Mouse (Mus musculus): ENCODE data around the gene Rsph6a. TPM values are rescaled to one million over a fixed set of nuclear protein-coding genes. Genes with fewer than 3 reads are reported as not detected.
A peak's percentile ranks its signal among the peaks of the same experiment; 100 is the strongest.
"Not testable (repeated sequence)": the region's sequence is repeated elsewhere in the genome, so short reads cannot be mapped to it uniquely, and the experiment has no call there.

Gene Rsph6a
- polyA plus RNA-seq, 1 experiment from 2014 or later: not detected

- Histone ChIP-seq H3K4me1 (replicated peaks) (peaks cover 15% of the 10 kb centered on the region), H3K27me3 (ENCODE audit: insufficient read depth, poor library complexity, severe bottlenecking) (no peaks in the 10 kb centered on the region), H3K27ac (no peak overlapping the region), H3K4me3 (no peak overlapping the region), H3K36me3 (peaks cover 91% of the 10 kb centered on the region), H3K9me3 (no peaks in the 10 kb centered on the region; the same call in 1 of the 2 replicates)
- DNase-seq (ENCODE audit: low spot score): no peak
- 67% methylated on average over 4 of the region's 4 CpGs for WGBS
Observed at GRCm38 (mm10) chr7:19051161-19051560, 3.3 kb upstream of the Rsph6a start.

DNA sequence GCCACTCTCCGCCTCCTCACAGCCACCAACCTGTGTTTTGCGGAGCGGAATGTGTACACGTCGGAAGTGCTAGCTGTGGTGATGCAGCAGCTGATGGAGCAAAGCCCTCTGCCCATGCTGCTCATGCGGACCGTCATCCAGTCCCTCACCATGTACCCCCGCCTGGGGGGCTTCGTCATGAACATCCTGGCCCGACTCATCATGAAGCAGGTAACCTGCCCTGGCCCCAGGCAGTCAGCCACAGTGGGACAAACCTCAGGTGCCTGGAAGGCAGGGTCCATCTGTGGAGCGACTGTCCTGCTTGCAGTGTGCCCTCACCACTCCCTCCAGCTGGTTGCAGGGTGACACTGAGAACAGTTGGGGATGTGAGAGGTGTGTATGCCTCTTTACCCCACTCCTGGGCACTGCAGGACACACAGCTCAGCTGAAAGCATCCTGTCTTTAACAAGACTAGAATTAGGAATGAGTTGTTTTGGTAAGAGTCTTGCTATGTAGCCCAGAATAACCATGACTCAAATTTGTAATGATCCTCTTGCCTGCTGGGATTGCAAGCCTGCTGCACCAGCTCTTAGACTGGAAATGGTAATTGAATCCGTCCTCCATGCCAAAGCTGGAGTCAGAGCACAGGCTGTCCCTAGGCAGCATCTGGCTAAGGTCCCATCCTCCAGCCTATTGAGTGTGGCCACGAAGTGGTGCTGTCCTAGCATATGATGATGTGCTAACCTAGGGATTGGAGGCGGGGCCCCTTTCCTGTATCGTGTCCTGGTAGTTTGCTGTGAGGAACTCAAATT, 1.9 kb upstream of the Rsph6a start:
- Histone ChIP-seq H3K4me1 (replicated peaks) (peaks cover 15% of the 10 kb centered on the region), H3K9me3 (no peaks in the 10 kb centered on the region; the same call in 1 of the 2 replicates), H3K27me3 (ENCODE audit: insufficient read depth, poor library complexity, severe bottlenecking) (no peaks in the 10 kb centered on the region), H3K4me3 (no peak overlapping the region), H3K27ac (no peak overlapping the region), H3K36me3 (peaks cover 83% of the 10 kb centered on the region)
- no peak for DNase-seq (ENCODE audit: low spot score)
- 88% methylated on average over 15 of the region's 15 CpGs for WGBS

DNA sequence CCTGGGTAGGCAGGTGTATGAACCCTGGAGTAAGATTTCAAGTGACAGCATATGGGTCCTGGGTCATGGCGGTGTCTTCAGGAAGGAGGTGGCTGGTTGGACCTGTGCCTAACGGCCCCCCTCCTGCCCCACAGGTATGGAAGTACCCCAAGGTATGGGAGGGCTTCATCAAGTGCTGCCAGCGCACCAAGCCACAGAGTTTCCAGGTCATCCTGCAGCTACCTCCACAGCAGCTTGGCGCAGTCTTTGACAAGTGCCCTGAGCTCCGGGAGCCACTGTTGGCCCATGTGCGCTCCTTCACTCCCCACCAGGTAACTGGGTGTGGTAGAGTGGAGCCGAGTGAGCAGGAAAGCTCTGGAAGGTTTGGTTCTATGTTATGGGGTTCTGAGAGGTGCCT, 1.4 kb upstream of the Rsph6a start:
- no peaks in the 10 kb centered on the region; the same call in 1 of the 2 replicates for H3K9me3 ChIP-seq
- H3K36me3 ChIP-seq: peaks cover 77% of the 10 kb centered on the region
- WGBS: 89% methylated on average over 7 of the region's 7 CpGs
- no peak for DNase-seq (ENCODE audit: low spot score)
- H3K4me3 ChIP-seq: no peak overlapping the region
- H3K4me1 ChIP-seq (replicated peaks): peaks cover 15% of the 10 kb centered on the region
- H3K27ac ChIP-seq: no peak overlapping the region
- H3K27me3 ChIP-seq (ENCODE audit: insufficient read depth, poor library complexity, severe bottlenecking): no peaks in the 10 kb centered on the region

DNA sequence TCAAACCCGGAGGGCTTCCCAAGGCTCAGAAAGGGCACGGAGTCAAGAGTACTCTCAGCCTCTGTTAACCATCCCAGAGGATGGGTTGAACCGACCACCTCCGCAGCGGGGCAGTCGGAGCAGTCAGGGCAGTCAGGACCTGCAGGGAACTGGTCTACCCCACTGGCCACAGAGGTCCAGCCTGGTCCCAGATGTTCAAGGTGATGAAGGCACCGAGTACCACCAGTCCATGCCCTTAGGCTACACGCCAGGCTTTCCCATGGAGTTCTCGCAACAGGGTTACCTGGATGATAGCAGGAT, 237 bp downstream of the Rsph6a start:
- Histone ChIP-seq H3K4me3 (peak overlapping the region; percentile 43), H3K9me3 (no peaks in the 10 kb centered on the region; the same call in 1 of the 2 replicates), H3K36me3 (peaks cover 61% of the 10 kb centered on the region), H3K4me1 (replicated peaks) (peaks cover 15% of the 10 kb centered on the region), H3K27me3 (ENCODE audit: insufficient read depth, poor library complexity, severe bottlenecking) (no peaks in the 10 kb centered on the region), H3K27ac (peak overlapping the region; percentile 57)
- WGBS: 58% methylated on average over 9 of the region's 9 CpGs
- DNase-seq (ENCODE audit: low spot score): no peak

GRCm38 (mm10) chr7:19055108-19055507, 618 bp downstream of the Rsph6a start:
- H3K4me3 ChIP-seq: no peak overlapping the region
- no peaks in the 10 kb centered on the region; the same call in 1 of the 2 replicates for H3K9me3 ChIP-seq
- H3K27me3 ChIP-seq (ENCODE audit: insufficient read depth, poor library complexity, severe bottlenecking): no peaks in the 10 kb centered on the region
- H3K27ac ChIP-seq: no peak overlapping the region
- peaks cover 57% of the 10 kb centered on the region for H3K36me3 ChIP-seq
- WGBS: 91% methylated on average over 8 of the region's 8 CpGs
- peaks cover 15% of the 10 kb centered on the region for H3K4me1 ChIP-seq (replicated peaks)
- DNase-seq (ENCODE audit: low spot score): no peak

GRCm38 (mm10) chr7:19057405-19057804, 2.9 kb downstream of the Rsph6a start:
- Histone ChIP-seq H3K36me3 (peaks cover 34% of the 10 kb centered on the region), H3K27ac (no peak overlapping the region), H3K9me3 (no peaks in the 10 kb centered on the region; the same call in 1 of the 2 replicates), H3K27me3 (ENCODE audit: insufficient read depth, poor library complexity, severe bottlenecking) (no peaks in the 10 kb centered on the region), H3K4me1 (replicated peaks) (peaks cover 15% of the 10 kb centered on the region), H3K4me3 (no peak overlapping the region)
- no peak for DNase-seq (ENCODE audit: low spot score)
- WGBS: 87% methylated on average over 10 of the region's 10 CpGs

DNA sequence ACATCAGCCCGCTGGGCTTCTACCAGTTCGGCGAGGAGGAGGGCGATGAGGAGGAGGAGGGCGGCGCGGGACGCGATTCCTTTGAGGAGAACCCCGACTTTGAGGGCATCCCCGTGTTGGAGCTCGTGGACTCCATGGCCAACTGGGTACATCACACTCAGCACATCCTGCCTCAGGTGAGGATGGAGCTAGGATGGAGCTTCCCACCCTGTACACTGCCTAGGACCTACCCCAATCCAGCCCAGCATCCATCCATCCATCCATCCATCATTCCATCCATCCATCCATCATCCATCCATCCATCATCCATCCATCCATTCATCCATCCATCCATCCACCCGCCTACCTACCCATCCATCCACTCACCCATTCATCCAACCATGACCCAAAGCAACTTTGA, 11.4 kb downstream of the Rsph6a start:
- Histone ChIP-seq H3K9me3 (peaks cover 9% of the 10 kb centered on the region; the same call in 1 of the 2 replicates), H3K36me3 (no peaks in the 10 kb centered on the region), H3K4me3 (no peak overlapping the region), H3K27me3 (ENCODE audit: insufficient read depth, poor library complexity, severe bottlenecking) (peaks cover 47% of the 10 kb centered on the region), H3K4me1 (replicated peaks) (no peaks in the 10 kb centered on the region), H3K27ac (no peak overlapping the region)
- DNase-seq (ENCODE audit: low spot score): no peak
- 47% methylated on average over 13 of the region's 13 CpGs for WGBS

DNA sequence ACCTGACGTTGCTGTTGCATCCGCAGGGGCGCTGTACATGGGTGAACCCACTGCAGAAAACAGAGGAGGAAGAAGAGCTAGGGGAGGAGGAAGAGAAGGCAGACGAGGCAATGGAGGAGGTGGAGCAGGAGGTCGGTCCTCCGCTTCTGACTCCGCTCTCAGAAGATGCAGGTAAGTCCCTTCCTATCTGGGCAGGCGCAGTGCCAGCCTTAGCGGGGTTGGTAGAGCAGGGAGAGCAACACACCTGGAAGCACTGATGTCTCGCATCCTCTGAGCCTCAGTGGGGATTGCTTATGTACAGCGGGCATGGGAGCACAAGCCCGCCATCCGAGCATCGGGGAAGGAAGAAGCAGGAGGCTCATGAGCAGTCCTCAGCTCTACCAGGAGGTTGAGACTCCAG, 12.6 kb downstream of the Rsph6a start:
- WGBS: 48% methylated on average over 14 of the region's 14 CpGs

DNA sequence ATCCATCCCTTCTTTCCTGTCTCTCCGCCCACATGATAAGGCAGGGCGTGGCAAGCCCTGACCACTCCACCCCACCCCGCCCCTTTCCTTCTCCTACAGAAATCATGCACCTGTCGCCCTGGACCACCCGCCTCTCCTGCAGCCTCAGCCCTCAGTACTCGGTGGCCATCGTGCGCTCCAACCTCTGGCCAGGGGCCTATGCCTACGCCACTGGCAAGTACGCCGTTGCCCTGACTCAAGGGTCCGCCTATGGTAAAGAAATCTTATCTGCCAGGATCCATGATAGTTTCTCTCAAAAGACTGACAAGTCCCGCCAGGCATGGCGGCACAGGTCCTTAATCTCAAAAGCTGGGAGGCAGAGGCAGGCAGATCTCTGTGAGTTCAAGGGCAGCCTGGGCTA, 13.4 kb downstream of the Rsph6a start:
- Histone ChIP-seq H3K4me3 (no peak overlapping the region), H3K27ac (no peak overlapping the region), H3K27me3 (ENCODE audit: insufficient read depth, poor library complexity, severe bottlenecking) (peaks cover 47% of the 10 kb centered on the region), H3K9me3 (peaks cover 9% of the 10 kb centered on the region; the same call in 1 of the 2 replicates), H3K4me1 (replicated peaks) (no peaks in the 10 kb centered on the region), H3K36me3 (no peaks in the 10 kb centered on the region)
- no peak for DNase-seq (ENCODE audit: low spot score)
- WGBS: 63% methylated on average over 14 of the region's 14 CpGs

More for the DNA sequence above, 12.6 kb downstream of the Rsph6a start:
- no peak for DNase-seq (ENCODE audit: low spot score)
- H3K27me3 ChIP-seq (ENCODE audit: insufficient read depth, poor library complexity, severe bottlenecking): peaks cover 47% of the 10 kb centered on the region
- H3K4me1 ChIP-seq (replicated peaks): no peaks in the 10 kb centered on the region
- no peak overlapping the region for H3K4me3 ChIP-seq
- no peak overlapping the region for H3K27ac ChIP-seq
- H3K9me3 ChIP-seq: peaks cover 9% of the 10 kb centered on the region; the same call in 1 of the 2 replicates
- H3K36me3 ChIP-seq: no peaks in the 10 kb centered on the region

- peak; percentile 73 for DNase-seq (ENCODE audit: low spot score)
- Histone ChIP-seq H3K27me3 (ENCODE audit: insufficient read depth, poor library complexity, severe bottlenecking) (peaks cover 44% of the 10 kb centered on the region), H3K9me3 (peaks cover 10% of the 10 kb centered on the region; the same call in 1 of the 2 replicates), H3K27ac (no peak overlapping the region), H3K36me3 (no peaks in the 10 kb centered on the region), H3K4me1 (replicated peaks) (no peaks in the 10 kb centered on the region), H3K4me3 (no peak overlapping the region)
- 9% methylated on average over 2 of the region's 2 CpGs for WGBS
Observed at GRCm38 (mm10) chr7:19068707-19069106, 14.2 kb downstream of the Rsph6a start.

GRCm38 (mm10) chr7:19069500-19069899, 15.0 kb downstream of the Rsph6a start:
- Histone ChIP-seq H3K27ac (no peak overlapping the region), H3K9me3 (peaks cover 11% of the 10 kb centered on the region; the same call in 1 of the 2 replicates), H3K4me1 (replicated peaks) (no peaks in the 10 kb centered on the region), H3K36me3 (no peaks in the 10 kb centered on the region), H3K27me3 (ENCODE audit: insufficient read depth, poor library complexity, severe bottlenecking) (peaks cover 37% of the 10 kb centered on the region), H3K4me3 (no peak overlapping the region)
- WGBS: 50% methylated on average over 3 of the region's 3 CpGs
- DNase-seq (ENCODE audit: low spot score): no peak

DNA sequence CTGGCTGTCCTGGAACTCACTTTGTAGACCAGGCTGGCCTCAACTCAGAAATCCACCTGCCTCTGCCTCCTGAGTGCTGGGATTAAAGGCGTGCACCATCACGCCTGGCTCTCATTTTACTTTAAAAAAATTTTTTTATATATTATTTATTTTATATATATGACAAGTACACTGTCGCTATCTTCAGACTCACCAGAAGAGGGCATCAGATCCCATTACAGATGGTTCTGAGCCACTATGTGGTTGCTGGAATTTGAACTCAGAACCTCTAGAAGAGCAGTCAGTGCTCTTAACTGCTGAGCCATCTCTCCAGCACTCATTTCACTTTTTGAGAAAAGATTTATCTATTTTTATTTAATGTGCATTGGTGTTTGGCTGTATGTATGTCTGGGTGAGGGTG, 16.5 kb downstream of the Rsph6a start:
- 56% methylated on average over 3 of the region's 3 CpGs for WGBS
- not testable (repeated sequence) for H3K4me3 ChIP-seq; H3K4me1 ChIP-seq (replicated peaks); H3K27ac ChIP-seq; H3K9me3 ChIP-seq; DNase-seq (ENCODE audit: low spot score); H3K36me3 ChIP-seq
- H3K27me3 ChIP-seq (ENCODE audit: insufficient read depth, poor library complexity, severe bottlenecking): peaks cover 21% of the 10 kb centered on the region

DNA sequence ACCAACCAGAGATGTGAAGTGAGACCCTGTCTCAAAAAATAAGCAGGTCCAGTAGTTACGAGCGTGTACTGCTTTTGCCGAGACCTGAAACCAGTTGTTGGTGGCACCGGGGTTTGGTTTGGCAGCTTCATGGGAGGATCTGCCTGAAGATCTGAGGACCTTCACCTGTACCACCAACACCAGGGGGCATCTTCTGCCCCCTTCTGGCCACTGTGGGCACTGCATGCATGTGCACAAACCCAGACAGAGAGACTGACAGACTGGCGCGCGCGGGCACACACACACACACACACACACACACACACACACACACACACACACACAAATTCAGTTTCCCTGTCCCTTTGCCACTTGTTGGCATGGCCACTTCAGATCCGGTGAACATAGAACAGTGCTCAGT, 19.0 kb downstream of the Rsph6a start:
- DNase-seq (ENCODE audit: low spot score): no peak
- peaks cover 9% of the 10 kb centered on the region for H3K36me3 ChIP-seq
- no peaks in the 10 kb centered on the region for H3K27me3 ChIP-seq (ENCODE audit: insufficient read depth, poor library complexity, severe bottlenecking)
- peaks cover 3% of the 10 kb centered on the region; the same call in 1 of the 2 replicates for H3K9me3 ChIP-seq
- H3K4me1 ChIP-seq (replicated peaks): peaks cover 24% of the 10 kb centered on the region
- WGBS: 74% methylated on average over 9 of the region's 9 CpGs
- no peak overlapping the region for H3K4me3 ChIP-seq
- no peak overlapping the region for H3K27ac ChIP-seq

All from hindbrain, embryonic 10.5 days (tissue).